Mouse (Mus musculus) brain, embryonic 14.5 days (tissue): Measurements from ENCODE around the gene Repin1. TPM values are rescaled to one million over a fixed set of nuclear protein-coding genes. Genes with fewer than 3 reads are reported as not detected.

Experiments
- DNase-seq: peaks from one replicate; pipeline ENCODE4 v3.0.0-alpha.2; 2011; ENCODE audit warnings: low read depth
- CTCF ChIP-seq: fragments of 200-500 bp; IDR thresholded peaks from 2 replicates; pipeline ENCODE4 v1.5.1; 2012; ENCODE audit warnings: inconsistent platforms, mild to moderate bottlenecking, moderate library complexity, borderline replicate concordance; ENCODE audit not compliant: insufficient read depth, insufficient read length; ENCODE audit errors: extremely low read depth
- POLR2A ChIP-seq: fragments of 200-500 bp; IDR thresholded peaks from 2 replicates; pipeline ENCODE4 v1.6.1; 2012; ENCODE audit warnings: mild to moderate bottlenecking, inconsistent platforms, borderline replicate concordance; ENCODE audit not compliant: poor library complexity, insufficient read depth, insufficient read length, severe bottlenecking; ENCODE audit errors: extremely low read depth
- polyA plus RNA-seq: library from polyadenylated mRNA; depleted of rRNA; stranded (reverse); fragments of >200 nt; gene quantifications from 2 replicates; pipeline ENCODE4 v1.2.3, GENCODE M21; 2012

The Repin1 gene
- polyA plus RNA-seq, 1 experiment, result 60.0 TPM

DNA sequence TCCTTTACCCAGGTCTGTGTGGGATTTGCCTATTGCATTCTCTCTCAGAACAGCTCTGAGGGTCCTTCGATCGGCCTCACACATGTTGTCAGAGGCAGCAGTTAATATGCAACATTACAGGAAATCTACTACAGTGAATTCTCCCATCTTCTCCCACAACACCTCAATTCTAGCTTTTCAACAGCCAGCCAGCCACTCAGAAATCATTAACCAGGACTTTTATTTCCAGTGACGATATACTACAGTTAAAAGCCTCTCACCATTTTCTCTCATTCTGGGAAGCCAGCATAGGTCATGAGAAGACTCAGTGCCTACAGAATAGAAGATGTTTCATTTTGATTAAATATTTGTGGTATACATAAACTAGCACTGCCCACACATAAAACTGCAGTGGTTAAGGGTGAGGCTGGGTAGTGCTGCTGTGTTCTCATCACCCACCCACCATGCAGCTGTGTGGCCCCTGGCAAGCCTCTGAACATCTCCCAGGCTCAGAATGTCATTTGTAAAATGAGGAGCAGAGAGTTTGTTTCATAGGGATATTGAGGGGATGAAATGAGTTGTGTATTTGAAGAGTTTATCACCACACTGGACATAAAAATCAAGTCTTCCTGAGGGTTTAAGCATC, 2.4 kb upstream of the Repin1 start:
- TF ChIP-seq POLR2A, result no peak
- no peak for TF ChIP-seq CTCF

GRCm38 (mm10) chr6:48591871-48592270, 1.8 kb upstream of the Repin1 start:
- no peak for DNase-seq
- TF ChIP-seq CTCF (no peak), POLR2A (no peak)

More for the DNA sequence above, 2.4 kb upstream of the Repin1 start:
- no peak for DNase-seq

DNA sequence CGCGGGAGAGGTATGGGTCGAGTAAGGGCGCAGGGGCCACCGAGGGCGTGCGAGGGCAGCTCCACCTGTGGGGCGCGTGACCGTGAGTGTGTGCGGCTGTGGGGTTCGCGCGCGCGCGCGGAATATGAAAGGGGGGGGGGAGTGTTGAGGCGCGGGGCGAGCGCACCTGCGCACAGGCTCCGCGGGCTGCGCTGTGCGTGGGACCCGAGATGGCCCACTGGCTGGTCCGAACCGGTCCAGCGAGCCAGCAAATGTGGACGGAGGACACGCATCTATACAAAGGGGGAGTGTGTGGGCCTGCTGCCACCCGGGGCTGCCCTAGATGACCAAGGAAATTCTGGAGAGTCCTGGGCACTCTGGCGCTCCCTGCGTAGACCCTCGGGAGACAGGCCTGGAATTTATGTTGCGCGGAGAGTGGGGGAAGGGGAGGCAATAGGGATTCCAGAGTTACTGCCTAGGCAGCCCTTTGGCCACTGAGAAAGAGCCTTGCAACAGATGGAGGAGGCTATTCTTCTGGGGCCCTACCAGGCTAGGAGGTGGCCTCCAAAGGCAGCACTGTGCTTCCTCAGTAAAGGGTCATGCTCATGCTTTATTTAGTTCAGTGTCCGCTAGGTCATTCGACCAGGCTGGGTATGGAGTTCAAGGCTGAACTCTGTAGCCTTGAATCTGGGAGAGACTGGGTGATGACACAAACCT, 508 bp downstream of the Repin1 start:
- no peak; the same call in 1 of the 2 replicates for TF ChIP-seq POLR2A
- no peak for TF ChIP-seq CTCF
- DNase-seq, result peak; percentile 77

- no peak for TF ChIP-seq CTCF
- TF ChIP-seq POLR2A, result no peak
- DNase-seq, result no peak
Observed at GRCm38 (mm10) chr6:48595278-48595677, 1.6 kb downstream of the Repin1 start.

GRCm38 (mm10) chr6:48596545-48597232, 3.0 kb downstream of the Repin1 start:
- DNase-seq, result no peak
- TF ChIP-seq CTCF, result no peak
- no peak for TF ChIP-seq POLR2A

DNA sequence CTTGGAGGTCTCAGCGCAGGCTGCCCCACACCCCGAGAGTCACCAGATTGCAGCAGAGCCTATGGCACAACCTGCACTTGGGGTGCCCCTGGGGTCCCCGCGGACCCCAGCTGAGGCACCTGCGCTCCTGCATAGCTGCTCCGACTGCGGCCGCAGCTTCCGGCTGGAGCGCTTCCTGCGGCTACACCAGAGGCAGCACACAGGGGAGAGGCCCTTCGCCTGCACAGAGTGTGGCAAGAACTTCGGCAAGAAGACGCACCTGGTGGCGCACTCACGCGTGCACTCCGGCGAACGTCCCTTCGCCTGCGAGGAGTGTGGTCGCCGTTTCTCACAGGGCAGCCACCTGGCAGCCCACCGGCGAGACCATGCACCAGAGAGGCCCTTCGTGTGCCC, 3.5 kb downstream of the Repin1 start:
- TF ChIP-seq POLR2A (no peak), CTCF (no peak)
- DNase-seq, result no peak

GRCm38 (mm10) chr6:48600594-48600993, 6.9 kb downstream of the Repin1 start:
- DNase-seq, result no peak
- no peak for TF ChIP-seq POLR2A
- TF ChIP-seq CTCF, result no peak

- peak; percentile 98 for DNase-seq
- TF ChIP-seq POLR2A, result peak; percentile 71; the same call in 1 of the 2 replicates
- no peak for TF ChIP-seq CTCF
Observed at GRCm38 (mm10) chr6:48601271-48602079, 7.8 kb downstream of the Repin1 start, which contains the start of gene Zfp775. TSS of gene Zfp775 (plus strand) at chr6:48602063.

- DNase-seq, result peak; percentile 70
- TF ChIP-seq POLR2A (no peak; the same call in 1 of the 2 replicates), CTCF (no peak)
Observed at GRCm38 (mm10) chr6:48602080-48602741, 8.5 kb downstream of the Repin1 start.

GRCm38 (mm10) chr6:48608124-48608523, 14.4 kb downstream of the Repin1 start:
- no peak for DNase-seq
- TF ChIP-seq POLR2A (no peak), CTCF (no peak)
